Mouse (Mus musculus) CH12.LX (cell line): ENCODE measurements around the gene Crtc3. TPM values are rescaled to one million over a fixed set of nuclear protein-coding genes. Genes with fewer than 3 reads are reported as not detected.

Experiments
- DNase-seq: peaks from one replicate; pipeline ENCODE4 v3.0.0-alpha.2; 2013; ENCODE audit errors: extremely low read depth
- H3K27ac ChIP-seq: 2 replicates; pipeline ENCODE4 v1.5.1; 2012; ENCODE audit warnings: low read depth, mild to moderate bottlenecking, control low read depth, moderate library complexity; ENCODE audit not compliant: insufficient read depth
- H3K27me3 ChIP-seq: replicated peaks from 2 replicates; pipeline ENCODE3; 2012; ENCODE audit warnings: inconsistent platforms
- H3K36me3 ChIP-seq, 2 experiments: replicated peaks in 1 of 2; 2 replicates each; pipeline versions ENCODE3 to v1.6.1; 2012; ENCODE audit warnings: inconsistent platforms in 1 of 2, low read length in 1 of 2, mild to moderate bottlenecking in 1 of 2, mixed read lengths in 1 of 2, moderate library complexity in 1 of 2; ENCODE audit not compliant: control insufficient read depth in 1 of 2, insufficient read depth in 1 of 2
- H3K4me1 ChIP-seq, 2 experiments: 2 replicates each; pipeline ENCODE4 v1.6.1; 2012; ENCODE audit warnings: inconsistent platforms in 1 of 2, moderate library complexity in 1 of 2; ENCODE audit not compliant: insufficient read depth in 2 of 2, control insufficient read depth in 1 of 2
- H3K4me2 ChIP-seq: 2 replicates; pipeline ENCODE4 v1.6.1; 2012; ENCODE audit warnings: low read depth, mild to moderate bottlenecking, control low read depth; ENCODE audit not compliant: poor library complexity, insufficient read depth, severe bottlenecking
- H3K4me3 ChIP-seq, 3 experiments: fragments of 150-350 bp in 1 of 3; sonication (generic) in 1 of 3; replicated peaks in 1 of 3; 2 replicates each; pipeline versions ENCODE3 to v1.5.1; 2011 to 2012; ENCODE audit warnings: low read depth in 2 of 3, low read length in 2 of 3, mild to moderate bottlenecking in 2 of 3, moderate library complexity in 2 of 3, control low read depth in 1 of 3, improper control_type of control experiment in 1 of 3, inconsistent platforms in 1 of 3, mixed read lengths in 1 of 3; ENCODE audit not compliant: poor library complexity in 1 of 3
- H3K79me2 ChIP-seq: replicated peaks from 2 replicates; pipeline ENCODE4 v1.6.1; 2012; ENCODE audit warnings: mild to moderate bottlenecking, moderate library complexity; ENCODE audit not compliant: control insufficient read depth, poor library complexity, insufficient read depth, severe bottlenecking; ENCODE audit errors: extremely low read depth
- H3K9ac ChIP-seq: 2 replicates; pipeline ENCODE4 v1.6.1; 2012; ENCODE audit warnings: low read depth, mild to moderate bottlenecking, control low read depth, moderate library complexity; ENCODE audit not compliant: insufficient read depth
- H3K9me3 ChIP-seq: replicated peaks from 2 replicates; pipeline ENCODE3; 2012; ENCODE audit warnings: low read length, inconsistent platforms, mixed read lengths
- BHLHE40 ChIP-seq: IDR thresholded peaks from 2 replicates; pipeline ENCODE4 v1.6.1; 2011; ENCODE audit warnings: mild to moderate bottlenecking, low read depth, low read length, improper control_type of control experiment
- ELF1 ChIP-seq: IDR thresholded peaks from 2 replicates; pipeline ENCODE4 v1.6.1; 2014; ENCODE audit warnings: low read depth, mild to moderate bottlenecking, inconsistent platforms, low read length, improper control_type of control experiment
- EP300 ChIP-seq: IDR thresholded peaks from 2 replicates; pipeline ENCODE4 v1.6.1; 2011; ENCODE audit warnings: low read length, improper control_type of control experiment
- HCFC1 ChIP-seq: IDR thresholded peaks from 2 replicates; pipeline ENCODE4 v1.6.1; 2012; ENCODE audit warnings: low read depth, mild to moderate bottlenecking, inconsistent platforms, low read length, improper control_type of control experiment
- IRF4 ChIP-seq: IDR thresholded peaks from 2 replicates; pipeline ENCODE4 v1.6.1; 2014; ENCODE audit warnings: low read depth, mild to moderate bottlenecking, inconsistent platforms, low read length, improper control_type of control experiment
- JUN ChIP-seq: IDR thresholded peaks from 2 replicates; pipeline ENCODE4 v1.6.1; 2011; ENCODE audit warnings: low read depth, mild to moderate bottlenecking, low read length, improper control_type of control experiment, moderate library complexity; ENCODE audit not compliant: insufficient read depth
- JUND ChIP-seq: conservative IDR thresholded peaks from 2 replicates; pipeline ENCODE4 v1.6.1; 2011; ENCODE audit warnings: low read depth, low read length, improper control_type of control experiment
- MAFK ChIP-seq: IDR thresholded peaks from 2 replicates; pipeline ENCODE4 v1.6.1; 2011; ENCODE audit warnings: low read length, improper control_type of control experiment; ENCODE audit not compliant: insufficient replicate concordance
- MAX ChIP-seq: IDR thresholded peaks from 2 replicates; pipeline ENCODE4 v1.6.1; 2011; ENCODE audit warnings: low read length, improper control_type of control experiment
- MAZ ChIP-seq: IDR thresholded peaks from 2 replicates; pipeline ENCODE4 v1.6.1; 2012; ENCODE audit warnings: low read depth, mild to moderate bottlenecking, inconsistent platforms, low read length, improper control_type of control experiment, moderate library complexity
- MEF2A ChIP-seq: IDR thresholded peaks from 2 replicates; pipeline ENCODE4 v1.6.1; 2014; ENCODE audit warnings: low read depth, mild to moderate bottlenecking, inconsistent platforms, low read length, improper control_type of control experiment, borderline replicate concordance
- MXI1 ChIP-seq: IDR thresholded peaks from 2 replicates; pipeline ENCODE4 v1.6.1; 2011; ENCODE audit warnings: mild to moderate bottlenecking, low read depth, low read length, improper control_type of control experiment
- NELFE ChIP-seq: IDR thresholded peaks from 2 replicates; pipeline ENCODE4 v1.6.1; 2011; ENCODE audit warnings: low read depth, low read length, improper control_type of control experiment
- PAX5 ChIP-seq: IDR thresholded peaks from 2 replicates; pipeline ENCODE4 v1.6.1; 2012; ENCODE audit warnings: low read length, inconsistent platforms, mixed read lengths
- POLR2AphosphoS2 ChIP-seq: IDR thresholded peaks from 2 replicates; pipeline ENCODE4 v1.6.1; 2011; ENCODE audit warnings: low read depth, low read length, improper control_type of control experiment
- RAD21 ChIP-seq: IDR thresholded peaks from 2 replicates; pipeline ENCODE4 v1.6.1; 2011; ENCODE audit warnings: low read depth, mild to moderate bottlenecking, low read length, improper control_type of control experiment, moderate library complexity
- SIN3A ChIP-seq: IDR thresholded peaks from 2 replicates; pipeline ENCODE4 v1.6.1; 2012; ENCODE audit warnings: low read length, improper control_type of control experiment, inconsistent platforms
- SMC3 ChIP-seq: IDR thresholded peaks from 2 replicates; pipeline ENCODE4 v1.6.1; 2011; ENCODE audit warnings: low read depth, low read length, improper control_type of control experiment
- TCF12 ChIP-seq: IDR thresholded peaks from 2 replicates; pipeline ENCODE4 v1.6.1; 2014; ENCODE audit warnings: low read depth, mild to moderate bottlenecking, inconsistent platforms, low read length, improper control_type of control experiment
- USF2 ChIP-seq: conservative IDR thresholded peaks from 2 replicates; pipeline ENCODE4 v1.6.1; 2011; ENCODE audit warnings: low read depth, low read length, improper control_type of control experiment
- ZC3H11A ChIP-seq: IDR thresholded peaks from 2 replicates; pipeline ENCODE4 v1.6.1; 2012; ENCODE audit warnings: low read depth, mild to moderate bottlenecking, inconsistent platforms, low read length, improper control_type of control experiment
- dilution Hi-C: fragments of 300-500 bp; cut with MboI; formaldehyde crosslinking; loops from 2 replicates; pipeline ENCODE4 v1.14.3; 2020; ENCODE audit warnings: low sequenced_read_pairs; ENCODE audit not compliant: extremely low pct_unique_long_range_greater_than_20kb, extremely low pct_ligation_motif_present
- in situ Hi-C: fragments of 300-500 bp; cut with MboI; formaldehyde crosslinking; loops from 3 replicates; pipeline ENCODE4 v1.14.3; 2019; ENCODE audit warnings: low sequenced_read_pairs, low pct_ligation_motif_present, low pct_unique_long_range_greater_than_20kb, mixed read lengths
- polyA plus RNA-seq: library from polyadenylated mRNA; unstranded; fragments of >175 nt; gene quantifications from 2 replicates; pipeline ENCODE4 v1.2.1, GENCODE M21; 2012; ENCODE audit warnings: low read depth; ENCODE audit not compliant: insufficient read length
- total RNA-seq, 2 experiments: library from RNA; depleted of rRNA; stranded (reverse); fragments of 300-350 nt in 1 of 2; fragments of >200 nt in 1 of 2; gene quantifications; 2 replicates each; pipeline ENCODE4 v1.2.3; 2012 to 2014

Crtc3 gene
- total and polyA plus RNA-seq, 3 experiments, result 1.2 to 9.1 (median 4.4) TPM

GRCm38 (mm10) chr7:80611646-80612045 lies 77.0 kb downstream of the Crtc3 start:
- TF ChIP-seq IRF4 (no peak), MAX (no peak), USF2 (no peak), BHLHE40 (no peak), PAX5 (no peak), MAZ (no peak), JUND (no peak)
- TF ChIP-seq, all 38 proteins: peak for 0
- H3K9ac ChIP-seq, result no peak overlapping the region
- no peaks in the 10 kb centered on the region for H3K4me1 ChIP-seq
- dilution Hi-C loops, result no loop called here
- H3K27me3 ChIP-seq, result no peaks in the 10 kb centered on the region
- no peaks in the 10 kb centered on the region for H3K79me2 ChIP-seq
- H3K9me3 ChIP-seq, result no peaks in the 10 kb centered on the region
- no peak overlapping the region for H3K4me2 ChIP-seq
- H3K4me3 ChIP-seq, result no peak overlapping the region
- DNase-seq, result no peak
- in situ Hi-C loops, result no loop called here
- peaks cover 0 to 65% of the 10 kb centered on the region in 2 experiments for H3K36me3 ChIP-seq
- H3K27ac ChIP-seq, result no peak overlapping the region

GRCm38 (mm10) chr7:80607503-80607902 lies 81.2 kb downstream of the Crtc3 start:
- no peak for TF ChIP-seq IRF4
- TF ChIP-seq RAD21, result no peak
- no peak for TF ChIP-seq SIN3A
- no peak for TF ChIP-seq ELF1
- TF ChIP-seq HCFC1, result no peak
- no peak for TF ChIP-seq MAFK
- no peak for TF ChIP-seq ZC3H11A
- TF ChIP-seq SMC3, result no peak
- TF ChIP-seq MAZ, result no peak
- TF ChIP-seq JUN, result no peak
- TF ChIP-seq BHLHE40, result no peak
- no peak for TF ChIP-seq MAX
- no peak for TF ChIP-seq NELFE
- TF ChIP-seq TCF12, result no peak
- no peak for TF ChIP-seq MXI1
- no peak for TF ChIP-seq MEF2A
- no peak for TF ChIP-seq EP300
- no peak for TF ChIP-seq POLR2AphosphoS2
- DNase-seq, result no peak
- in situ Hi-C loops (no loop called here), dilution Hi-C loops (no loop called here)
- no peak overlapping the region for H3K4me3 ChIP-seq
- no peaks in the 10 kb centered on the region for H3K4me1 ChIP-seq
- no peaks in the 10 kb centered on the region for H3K79me2 ChIP-seq
- H3K4me2 ChIP-seq, result no peak overlapping the region
- peaks cover 0 to 64% of the 10 kb centered on the region in 2 experiments for H3K36me3 ChIP-seq
- H3K27ac ChIP-seq, result no peak overlapping the region
- H3K9ac ChIP-seq, result no peak overlapping the region
- no peaks in the 10 kb centered on the region for H3K27me3 ChIP-seq
- no peaks in the 10 kb centered on the region for H3K9me3 ChIP-seq
